Mouse (Mus musculus) limb, embryonic 11.5 days (tissue): Measurements from ENCODE around the gene Nxt1. TPM values are rescaled to one million over a fixed set of nuclear protein-coding genes. Genes with fewer than 3 reads are reported as not detected.

Experiments used
- ATAC-seq: fragments of 200-750 bp; cut with Nextera tagmentation; 2 replicates; pipeline ENCODE4 v1.8.0; 2017; ENCODE audit warnings: low read depth; ENCODE audit not compliant: insufficient number of reproducible peaks, low FRiP score, low TSS enrichment
- DNase-seq: peaks from one replicate; pipeline ENCODE4 v3.0.0-alpha.2; 2015; ENCODE audit warnings: low spot score
- H3K27ac ChIP-seq: fragments of 300-500 bp; sonication (generic); replicated peaks from 2 replicates; pipeline ENCODE4 v1.5.1; 2014; ENCODE audit warnings: low read depth, mild to moderate bottlenecking, low read length
- H3K27me3 ChIP-seq: fragments of 300-500 bp; sonication (generic); 2 replicates; pipeline ENCODE4 v1.6.1; 2014; ENCODE audit warnings: mild to moderate bottlenecking, low read length, mixed read lengths; ENCODE audit not compliant: control insufficient read depth, insufficient read depth
- H3K36me3 ChIP-seq: fragments of 300-500 bp; sonication (generic); 2 replicates; pipeline ENCODE4 v1.6.1; 2014; ENCODE audit warnings: mild to moderate bottlenecking, low read length, moderate library complexity, mixed read lengths; ENCODE audit not compliant: control insufficient read depth, insufficient read depth
- H3K4me1 ChIP-seq: fragments of 300-500 bp; sonication (generic); 2 replicates; pipeline ENCODE4 v1.6.1; 2014; ENCODE audit warnings: low read length, mixed read lengths; ENCODE audit not compliant: control insufficient read depth, insufficient read depth
- H3K4me2 ChIP-seq: fragments of 300-500 bp; sonication (generic); 2 replicates; pipeline ENCODE4 v1.6.1; 2014; ENCODE audit warnings: low read depth, mild to moderate bottlenecking, moderate library complexity; ENCODE audit not compliant: severe bottlenecking
- H3K4me3 ChIP-seq: fragments of 300-500 bp; sonication (generic); 2 replicates; pipeline ENCODE4 v1.5.1; 2014; ENCODE audit warnings: low read depth, low read length
- H3K9ac ChIP-seq: fragments of 300-500 bp; sonication (generic); 2 replicates; pipeline ENCODE4 v1.6.1; 2014; ENCODE audit warnings: mild to moderate bottlenecking, low read length
- H3K9me3 ChIP-seq: fragments of 300-500 bp; sonication (generic); 2 replicates; pipeline ENCODE4 v1.6.1; 2016; ENCODE audit warnings: low read length; ENCODE audit not compliant: control insufficient read depth
- WGBS: fragments of 180-500 bp; shearing (Covaris S2); extraction: QIAGEN DNeasy Blood & Tissue Kit; methylation state at CpG from one replicate; pipeline ENCODE4 v1.1.7; 2014; 5-methylcytosine and 5-hydroxymethylcytosine counted together
- polyA plus RNA-seq: library from polyadenylated mRNA; unstranded; fragments of >200 nt; fragmentation: Nextera tagmentation; extraction: Ambion mirVana; gene quantifications from 2 replicates; pipeline ENCODE4 v1.2.1, GENCODE M21; 2014

The Nxt1 gene
- 129 and 133 TPM in 2 replicates for polyA plus RNA-seq

DNA sequence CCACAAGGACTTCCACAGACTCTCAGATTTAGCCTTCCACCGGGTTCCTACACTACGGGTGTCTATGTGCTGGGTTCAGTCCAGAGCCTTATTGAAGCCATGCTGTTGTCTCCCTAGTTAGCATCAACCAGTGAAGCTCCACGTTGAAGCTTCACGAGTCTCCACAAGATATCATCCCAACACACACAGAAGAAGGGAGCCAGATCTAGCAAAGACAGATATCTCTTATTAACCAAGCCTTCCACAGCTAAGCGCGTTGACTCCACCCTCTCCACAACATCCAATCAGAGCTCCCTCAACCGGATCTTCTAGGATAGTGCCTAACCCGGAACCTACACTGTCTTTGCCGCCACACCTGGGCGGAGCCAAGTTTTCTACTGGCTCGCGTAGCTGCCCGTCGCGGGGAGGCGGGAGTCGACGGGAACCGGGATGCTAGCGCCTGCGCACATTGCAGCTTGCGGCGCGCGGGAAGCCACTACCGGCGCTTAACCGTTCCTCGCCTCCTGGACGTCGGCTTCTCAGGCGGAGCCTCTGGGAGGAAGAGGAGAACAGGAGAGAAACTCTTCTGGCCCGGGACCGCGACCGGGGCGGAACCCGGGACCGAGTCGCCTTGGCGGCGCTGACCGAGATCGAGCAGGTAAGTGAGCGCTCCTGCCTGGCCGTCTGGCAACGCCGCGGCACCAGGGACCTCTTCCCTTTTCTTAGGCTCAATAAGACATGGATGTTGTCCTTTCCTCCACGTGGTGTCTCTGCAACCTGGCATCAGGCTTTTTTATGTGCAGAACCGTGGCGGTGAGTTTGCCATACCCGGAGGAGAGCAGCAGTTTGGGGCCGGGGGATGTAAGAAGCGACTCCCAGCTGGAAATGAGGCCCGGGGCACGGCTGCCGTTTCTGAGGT, at the start of gene Nxt1:
TSS of gene Nxt1 (plus strand) at position 403 of the 898 bp plus-strand sequence.
- Histone ChIP-seq H3K27ac (peak within 1 kb of the TSS; percentile 38; the same call in 1 of the 2 replicates), H3K4me3 (peak within 1 kb of the TSS; percentile 69), H3K27me3 (no peaks in the 10 kb centered on the region), H3K4me1 (0 out of 2 replicates have a peak, but pooled peaks cover 2% of the 10 kb centered on the region), H3K36me3 (peaks cover 2% of the 10 kb centered on the region; the same call in 1 of the 2 replicates), H3K9me3 (no peaks in the 10 kb centered on the region), H3K4me2 (peak within 1 kb of the TSS; percentile 70), H3K9ac (peak within 1 kb of the TSS; percentile 84)
- peak; percentile 98 for DNase-seq
- ATAC-seq = peak; percentile 99
- 1% methylated on average over 57 of the region's 58 CpGs for WGBS

DNA sequence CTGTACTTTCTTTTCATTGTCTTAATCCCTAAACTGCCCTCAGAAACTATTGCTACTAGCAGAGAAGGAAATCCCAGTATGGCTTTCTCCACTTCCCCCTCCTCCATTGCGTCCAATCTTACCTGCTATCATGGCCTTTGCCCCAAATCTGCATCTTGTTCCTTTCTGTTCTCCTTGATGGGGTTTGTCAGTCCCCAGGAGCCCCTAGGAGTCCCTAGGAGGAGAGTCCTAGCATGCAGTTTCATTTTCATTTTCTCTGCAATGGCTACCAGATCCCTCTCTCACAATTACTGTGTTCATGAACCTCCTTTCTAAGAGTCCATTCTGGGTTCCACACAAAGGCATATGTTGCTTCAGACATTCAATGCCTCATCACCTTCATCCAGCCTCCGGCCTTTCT, 49.3 kb upstream of the Nxt1 start:
- Histone ChIP-seq H3K4me1 (no peaks in the 10 kb centered on the region), H3K27ac (no peak overlapping the region), H3K27me3 (no peaks in the 10 kb centered on the region), H3K9me3 (no peaks in the 10 kb centered on the region), H3K4me3 (no peak overlapping the region), H3K9ac (no peak overlapping the region), H3K4me2 (no peak overlapping the region), H3K36me3 (no peaks in the 10 kb centered on the region)
- DNase-seq = no peak
- no peak for ATAC-seq
- 95% methylated on average over 2 of the region's 2 CpGs for WGBS

DNA sequence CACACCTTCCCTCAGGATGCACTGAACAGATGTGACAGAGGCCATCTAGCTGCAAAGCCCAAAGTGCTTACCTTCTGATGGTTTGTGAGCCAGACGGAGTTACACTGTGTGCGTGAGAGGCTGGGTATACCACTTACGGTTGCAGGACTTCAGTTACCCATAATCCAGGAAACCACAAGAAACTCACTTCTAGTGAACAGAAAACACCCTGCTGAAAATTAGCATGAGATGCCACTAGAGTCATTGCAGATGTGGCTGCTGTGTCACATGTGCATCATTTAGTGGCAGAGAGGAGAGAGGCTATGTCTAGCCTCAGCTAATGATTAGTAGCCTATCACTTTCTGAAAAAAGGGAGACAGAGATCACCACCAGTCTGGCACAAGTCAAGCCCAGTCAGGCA, 47.9 kb upstream of the Nxt1 start:
- no peak overlapping the region for H3K9ac ChIP-seq
- H3K27ac ChIP-seq = no peak overlapping the region
- H3K9me3 ChIP-seq = no peaks in the 10 kb centered on the region
- 94% methylated on average over 3 of the region's 3 CpGs for WGBS
- H3K27me3 ChIP-seq = no peaks in the 10 kb centered on the region
- ATAC-seq (no peak), DNase-seq (no peak)
- no peak overlapping the region for H3K4me3 ChIP-seq
- H3K4me1 ChIP-seq = no peaks in the 10 kb centered on the region
- H3K4me2 ChIP-seq = no peak overlapping the region
- H3K36me3 ChIP-seq = no peaks in the 10 kb centered on the region

GRCm38 (mm10) chr2:148627011-148627471, 45.4 kb upstream of the Nxt1 start:
- Histone ChIP-seq H3K4me3 (no peak overlapping the region), H3K9ac (no peak overlapping the region), H3K4me1 (no peaks in the 10 kb centered on the region), H3K36me3 (no peaks in the 10 kb centered on the region), H3K27ac (no peak overlapping the region), H3K27me3 (no peaks in the 10 kb centered on the region), H3K9me3 (no peaks in the 10 kb centered on the region), H3K4me2 (no peak overlapping the region)
- 76% methylated on average over 3 of the region's 3 CpGs for WGBS
- no peak for ATAC-seq
- no peak for DNase-seq

GRCm38 (mm10) chr2:148631011-148631410, 41.4 kb upstream of the Nxt1 start:
- H3K4me3 ChIP-seq = no peak overlapping the region
- no peak overlapping the region for H3K4me2 ChIP-seq
- H3K27me3 ChIP-seq = no peaks in the 10 kb centered on the region
- no peak overlapping the region for H3K27ac ChIP-seq
- no peaks in the 10 kb centered on the region for H3K36me3 ChIP-seq
- 81% methylated on average over 2 of the region's 2 CpGs for WGBS
- no peaks in the 10 kb centered on the region for H3K9me3 ChIP-seq
- no peaks in the 10 kb centered on the region for H3K4me1 ChIP-seq
- DNase-seq (no peak), ATAC-seq (no peak)
- H3K9ac ChIP-seq = no peak overlapping the region

DNA sequence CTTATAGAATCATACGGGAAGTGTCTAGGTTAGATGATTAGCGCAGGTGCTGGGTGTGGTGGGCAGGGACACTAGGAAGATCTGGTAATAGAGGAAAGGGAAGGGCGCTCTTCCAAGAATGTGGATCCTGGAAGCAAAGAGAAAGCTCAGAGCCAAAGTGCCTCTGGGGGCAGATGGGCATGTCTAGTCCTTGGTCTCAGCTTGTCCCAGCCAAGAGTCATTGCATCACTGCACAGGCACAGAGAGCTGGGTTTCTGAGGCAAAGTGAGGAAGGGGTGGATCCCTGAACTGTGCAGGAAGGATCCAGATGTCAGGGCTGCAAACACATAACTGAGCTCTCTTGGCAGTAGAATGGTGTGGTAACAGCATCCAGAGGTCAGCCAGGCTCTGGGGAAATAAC, 40.8 kb upstream of the Nxt1 start:
- DNase-seq (no peak), ATAC-seq (no peak)
- no peak overlapping the region for H3K9ac ChIP-seq
- no peaks in the 10 kb centered on the region for H3K36me3 ChIP-seq
- 88% methylated on average over 3 of the region's 3 CpGs for WGBS
- H3K4me3 ChIP-seq = no peak overlapping the region
- H3K27me3 ChIP-seq = no peaks in the 10 kb centered on the region
- H3K9me3 ChIP-seq = no peaks in the 10 kb centered on the region
- H3K27ac ChIP-seq = no peak overlapping the region
- H3K4me1 ChIP-seq = no peaks in the 10 kb centered on the region
- H3K4me2 ChIP-seq = no peak overlapping the region

DNA sequence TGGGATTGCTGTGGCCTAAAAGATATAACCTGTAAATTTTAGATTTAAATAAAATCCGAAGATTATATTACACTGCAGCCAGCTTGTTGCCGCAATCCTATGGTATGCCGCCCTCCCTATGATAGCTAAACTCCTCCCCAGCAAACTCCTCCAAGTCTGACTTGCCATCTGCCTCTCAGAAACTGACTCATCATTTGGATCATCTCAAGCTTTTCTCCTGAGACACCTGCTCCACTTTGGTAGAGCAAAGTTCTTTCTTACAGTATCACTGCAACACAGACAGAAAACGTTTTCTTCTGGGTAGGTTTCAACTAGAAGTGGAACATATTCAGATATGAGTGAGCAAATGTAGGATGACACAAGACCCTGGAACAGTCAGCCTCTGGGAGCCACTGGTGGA, 37.9 kb upstream of the Nxt1 start:
- Histone ChIP-seq H3K36me3 (no peaks in the 10 kb centered on the region), H3K4me1 (no peaks in the 10 kb centered on the region), H3K9ac (no peak overlapping the region), H3K4me2 (no peak overlapping the region), H3K9me3 (no peaks in the 10 kb centered on the region), H3K27ac (no peak overlapping the region), H3K27me3 (no peaks in the 10 kb centered on the region), H3K4me3 (no peak overlapping the region)
- no peak for ATAC-seq
- 92% methylated on average over 4 of the region's 4 CpGs for WGBS
- DNase-seq = no peak

GRCm38 (mm10) chr2:148642610-148643370, 29.6 kb upstream of the Nxt1 start:
- Histone ChIP-seq H3K4me3 (no peak overlapping the region), H3K36me3 (no peaks in the 10 kb centered on the region), H3K4me1 (no peaks in the 10 kb centered on the region), H3K9ac (no peak overlapping the region), H3K27me3 (no peaks in the 10 kb centered on the region), H3K9me3 (no peaks in the 10 kb centered on the region), H3K27ac (no peak overlapping the region), H3K4me2 (no peak overlapping the region)
- ATAC-seq = no peak
- no peak for DNase-seq
- 42% methylated on average over 1 of the region's 1 CpGs for WGBS
